Mouse (Mus musculus): ENCODE data around the gene Gm39566. TPM values are rescaled to one million over a fixed set of nuclear protein-coding genes. Genes with fewer than 3 reads are reported as not detected.

Gm39566 gene
- polyA plus RNA-seq, 1 experiment from 2014 or later = not detected

DNA sequence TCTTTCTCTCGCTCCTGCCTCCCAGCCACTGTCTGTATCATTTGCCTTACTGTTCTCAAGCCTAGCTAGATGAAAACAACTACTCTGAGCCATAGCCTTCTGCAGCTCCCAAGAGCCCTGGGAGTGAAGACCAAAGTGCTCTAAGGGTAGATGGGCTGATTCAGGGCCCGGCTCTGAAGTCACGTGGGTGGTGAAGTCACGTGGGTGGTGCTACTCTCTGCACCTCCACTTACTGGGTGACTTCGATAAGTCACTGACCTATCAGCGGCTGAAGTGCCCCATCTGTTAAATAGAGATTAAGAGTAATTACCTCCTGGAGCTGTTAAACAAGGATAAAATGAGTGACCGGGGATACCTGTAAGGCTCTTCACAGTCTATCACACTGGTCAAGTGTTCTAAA is 38.9 kb upstream of the Gm39566 start:
- peak overlapping the region; percentile 1 for H3K4me3 ChIP-seq (ENCODE audit: low read depth, low read length)
- H3K36me3 ChIP-seq (replicated peaks; ENCODE audit: insufficient read depth, low read length) = peaks cover 32% of the 10 kb centered on the region
- H3K27ac ChIP-seq (ENCODE audit: low read depth) = peak overlapping the region; percentile 84
- no peaks in the 10 kb centered on the region for H3K9me3 ChIP-seq (ENCODE audit: low read length)
- peaks cover 5% of the 10 kb centered on the region; the same call in 1 of the 2 replicates for H3K27me3 ChIP-seq (ENCODE audit: insufficient read depth, low read length)
- H3K4me2 ChIP-seq (ENCODE audit: low read depth, low read length) = peak overlapping the region; percentile 53
- WGBS (ENCODE audit: insufficient replicate concordance) = 28% methylated on average over 7 of the region's 7 CpGs
- peaks cover 59% of the 10 kb centered on the region for H3K4me1 ChIP-seq (ENCODE audit: insufficient read depth)
- DNase-seq = peak; percentile 86
- ATAC-seq = peak; percentile 92
- peak; percentile 98 for TF ChIP-seq EP300 (IDR thresholded peaks at IDR 0.05; ENCODE audit: low read depth)
- TF ChIP-seq CTCF (IDR thresholded peaks at IDR 0.05; ENCODE audit: low read depth) = no peak
- peak overlapping the region; percentile 54 for H3K9ac ChIP-seq (replicated peaks)

DNA sequence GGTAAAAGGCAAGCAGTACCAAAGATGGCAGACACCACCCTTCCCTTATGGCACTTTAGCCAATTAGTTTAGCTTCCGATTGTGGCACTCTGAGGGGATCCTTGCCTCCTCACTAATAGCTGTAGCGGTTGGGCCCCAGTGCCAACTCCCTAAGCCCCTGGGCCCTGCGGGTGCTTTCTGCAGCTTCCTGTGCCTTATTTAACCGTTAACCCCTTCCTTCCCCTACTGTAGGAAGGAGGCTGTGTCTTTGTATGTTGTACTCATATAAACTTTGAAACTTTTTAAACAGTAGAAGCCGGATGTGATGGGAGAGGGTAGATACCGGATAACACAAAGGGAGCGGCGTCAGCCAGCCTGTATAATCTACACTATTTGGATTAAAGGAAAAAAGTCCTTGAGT is 35.7 kb upstream of the Gm39566 start:
- WGBS (ENCODE audit: insufficient replicate concordance) = 40% methylated on average over 8 of the region's 8 CpGs
- Histone ChIP-seq H3K27ac (ENCODE audit: low read depth) (peak overlapping the region; percentile 76), H3K9ac (replicated peaks) (no peak overlapping the region), H3K4me3 (ENCODE audit: low read depth, low read length) (no peak overlapping the region), H3K9me3 (ENCODE audit: low read length) (no peaks in the 10 kb centered on the region), H3K4me1 (ENCODE audit: insufficient read depth) (peaks cover 76% of the 10 kb centered on the region), H3K36me3 (replicated peaks; ENCODE audit: insufficient read depth, low read length) (peaks cover 37% of the 10 kb centered on the region), H3K27me3 (ENCODE audit: insufficient read depth, low read length) (no peaks in the 10 kb centered on the region), H3K4me2 (ENCODE audit: low read depth, low read length) (peak overlapping the region; percentile 29; the same call in 1 of the 2 replicates)
- DNase-seq (peak; percentile 25), ATAC-seq (no peak)
- no peak for TF ChIP-seq CTCF (IDR thresholded peaks at IDR 0.05; ENCODE audit: low read depth)
- no peak for TF ChIP-seq EP300 (IDR thresholded peaks at IDR 0.05; ENCODE audit: low read depth)

DNA sequence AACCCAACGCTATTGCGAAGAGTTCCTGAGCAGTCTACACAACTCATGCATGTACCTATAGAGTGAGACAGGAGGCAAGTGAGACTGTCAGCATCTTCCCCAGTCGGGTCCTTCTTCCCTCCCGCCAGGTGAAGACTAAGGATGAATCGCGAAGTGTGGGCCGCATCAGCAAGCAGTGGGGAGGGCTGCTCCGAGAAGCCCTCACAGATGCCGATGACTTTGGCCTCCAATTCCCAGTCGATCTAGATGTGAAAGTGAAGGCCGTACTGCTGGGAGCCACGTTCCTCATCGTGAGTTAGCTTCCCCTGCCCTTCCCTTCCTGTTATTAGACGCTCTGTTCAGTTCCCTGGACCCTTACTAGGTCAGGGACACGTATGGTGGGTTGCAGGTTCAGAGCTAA is 34.8 kb upstream of the Gm39566 start:
- no peaks in the 10 kb centered on the region for H3K27me3 ChIP-seq (ENCODE audit: insufficient read depth, low read length)
- H3K4me2 ChIP-seq (ENCODE audit: low read depth, low read length) = 0 out of 2 replicates have a peak overlapping the region, but pooled peaks have one; percentile 7
- ATAC-seq = no peak
- no peak overlapping the region for H3K9ac ChIP-seq (replicated peaks)
- H3K36me3 ChIP-seq (replicated peaks; ENCODE audit: insufficient read depth, low read length) = peaks cover 37% of the 10 kb centered on the region
- TF ChIP-seq CTCF (IDR thresholded peaks at IDR 0.05; ENCODE audit: low read depth) (no peak), EP300 (IDR thresholded peaks at IDR 0.05; ENCODE audit: low read depth) (no peak)
- H3K27ac ChIP-seq (ENCODE audit: low read depth) = peak overlapping the region; percentile 76
- peaks cover 75% of the 10 kb centered on the region for H3K4me1 ChIP-seq (ENCODE audit: insufficient read depth)
- H3K4me3 ChIP-seq (ENCODE audit: low read depth, low read length) = no peak overlapping the region
- DNase-seq = no peak
- 79% methylated on average over 15 of the region's 15 CpGs for WGBS (ENCODE audit: insufficient replicate concordance)
- H3K9me3 ChIP-seq (ENCODE audit: low read length) = no peaks in the 10 kb centered on the region

DNA sequence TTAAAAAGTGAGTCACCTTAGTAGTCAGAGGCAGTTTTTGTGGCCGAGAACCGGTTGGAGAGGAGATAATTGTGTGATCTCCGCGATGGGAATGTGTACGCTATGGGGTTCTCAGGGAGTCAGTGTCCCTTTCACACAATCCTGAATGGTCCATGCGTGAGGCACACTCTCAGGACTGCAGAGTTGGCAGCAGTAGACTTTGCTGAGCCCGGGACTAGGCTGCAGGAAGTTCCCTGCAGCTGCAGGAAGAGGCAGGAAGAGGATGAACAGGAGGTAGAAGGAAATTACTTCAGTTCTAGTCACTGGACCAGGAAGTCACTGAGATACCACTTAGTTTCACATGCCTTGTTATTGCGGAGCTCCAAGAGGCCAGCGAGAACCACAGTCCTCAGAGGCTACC is 34.0 kb upstream of the Gm39566 start:
- WGBS (ENCODE audit: insufficient replicate concordance) = 60% methylated on average over 9 of the region's 9 CpGs
- Histone ChIP-seq H3K4me2 (ENCODE audit: low read depth, low read length) (peak overlapping the region; percentile 19; the same call in 1 of the 2 replicates), H3K9ac (replicated peaks) (no peak overlapping the region), H3K27ac (ENCODE audit: low read depth) (peak overlapping the region; percentile 76), H3K27me3 (ENCODE audit: insufficient read depth, low read length) (no peaks in the 10 kb centered on the region), H3K4me1 (ENCODE audit: insufficient read depth) (peaks cover 69% of the 10 kb centered on the region), H3K4me3 (ENCODE audit: low read depth, low read length) (no peak overlapping the region), H3K9me3 (ENCODE audit: low read length) (no peaks in the 10 kb centered on the region), H3K36me3 (replicated peaks; ENCODE audit: insufficient read depth, low read length) (peaks cover 37% of the 10 kb centered on the region)
- TF ChIP-seq EP300 (IDR thresholded peaks at IDR 0.05; ENCODE audit: low read depth) (no peak), CTCF (IDR thresholded peaks at IDR 0.05; ENCODE audit: low read depth) (no peak)
- no peak for DNase-seq
- no peak for ATAC-seq

DNA sequence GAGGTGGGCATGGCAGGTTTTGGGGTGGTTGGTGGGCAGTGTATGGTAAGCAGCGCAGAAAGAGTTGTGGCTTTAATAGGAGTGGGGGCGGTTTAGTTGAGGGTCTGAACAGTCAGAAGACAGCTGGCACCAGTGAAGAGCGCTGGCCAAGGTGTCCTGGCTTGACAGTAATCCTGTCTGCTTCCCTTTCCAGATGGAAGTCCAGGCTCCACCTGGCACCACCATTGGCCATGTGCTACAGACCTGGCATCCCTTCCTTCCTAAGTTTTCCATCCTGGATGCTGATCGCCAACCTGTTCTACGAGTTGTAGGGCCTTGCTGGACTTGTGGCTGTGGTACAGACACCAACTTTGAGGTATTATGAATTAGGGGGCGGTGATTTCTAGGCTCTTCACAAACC is 32.9 kb upstream of the Gm39566 start:
- no peak for DNase-seq
- peaks cover 61% of the 10 kb centered on the region for H3K4me1 ChIP-seq (ENCODE audit: insufficient read depth)
- H3K27me3 ChIP-seq (ENCODE audit: insufficient read depth, low read length) = no peaks in the 10 kb centered on the region
- TF ChIP-seq CTCF (IDR thresholded peaks at IDR 0.05; ENCODE audit: low read depth) = no peak
- no peak for TF ChIP-seq EP300 (IDR thresholded peaks at IDR 0.05; ENCODE audit: low read depth)
- 95% methylated on average over 6 of the region's 6 CpGs for WGBS (ENCODE audit: insufficient replicate concordance)
- no peak overlapping the region for H3K4me3 ChIP-seq (ENCODE audit: low read depth, low read length)
- H3K9me3 ChIP-seq (ENCODE audit: low read length) = no peaks in the 10 kb centered on the region
- ATAC-seq = no peak
- H3K4me2 ChIP-seq (ENCODE audit: low read depth, low read length) = peak overlapping the region; percentile 92
- H3K36me3 ChIP-seq (replicated peaks; ENCODE audit: insufficient read depth, low read length) = peaks cover 37% of the 10 kb centered on the region
- no peak overlapping the region for H3K9ac ChIP-seq (replicated peaks)
- H3K27ac ChIP-seq (ENCODE audit: low read depth) = no peak overlapping the region

DNA sequence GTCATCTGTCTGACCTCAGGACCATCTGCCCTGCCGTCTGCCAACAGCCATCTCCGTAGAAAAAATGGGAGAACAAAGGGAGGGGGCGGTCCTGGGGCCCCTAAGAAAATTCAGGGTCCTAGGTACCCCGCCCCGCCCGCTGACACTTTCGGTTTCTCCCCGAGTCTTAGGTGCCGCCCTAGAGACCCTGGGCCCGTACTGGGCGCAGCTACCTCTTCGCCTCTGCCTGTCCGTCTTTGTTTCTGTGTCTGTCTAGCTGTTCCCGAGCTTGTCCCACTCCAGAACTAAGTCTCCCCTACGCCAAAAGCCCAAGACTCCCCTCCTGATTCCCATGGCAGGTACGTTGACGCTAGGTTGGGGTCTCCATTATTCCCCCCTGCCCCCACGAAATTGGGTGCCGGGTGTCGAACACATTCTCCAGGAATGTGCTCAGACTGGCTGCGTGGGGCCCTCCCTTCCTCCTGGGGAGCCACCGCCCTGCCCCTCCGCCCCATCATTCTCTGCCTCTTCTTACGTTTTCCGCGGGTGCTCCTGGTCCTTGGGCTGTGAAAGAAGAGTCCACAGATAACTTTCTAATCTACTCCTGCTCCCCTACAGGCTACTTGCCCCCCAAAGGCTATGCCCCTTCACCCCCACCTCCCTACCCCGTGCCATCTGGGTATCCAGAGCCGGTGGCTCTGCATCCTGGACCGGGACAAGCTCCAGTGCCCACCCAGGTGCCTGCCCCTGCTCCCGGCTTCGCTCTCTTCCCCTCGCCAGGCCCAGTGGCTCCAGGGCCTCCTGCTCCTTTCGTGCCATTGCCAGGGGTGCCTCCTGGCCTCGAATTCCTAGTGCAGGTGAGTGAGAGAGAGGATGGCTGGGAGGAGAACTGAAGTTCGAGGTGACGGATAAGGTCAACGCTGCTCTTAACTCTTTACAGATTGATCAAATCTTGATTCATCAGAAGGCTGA is 31.9 kb upstream of the Gm39566 start:
- 8% methylated on average over 37 of the region's 37 CpGs for WGBS (ENCODE audit: insufficient replicate concordance)
- H3K4me2 ChIP-seq (ENCODE audit: low read depth, low read length) = peak overlapping the region; percentile 92
- ATAC-seq = peak; percentile 32
- peak; percentile 66 for DNase-seq
- H3K4me1 ChIP-seq (ENCODE audit: insufficient read depth) = peaks cover 56% of the 10 kb centered on the region
- H3K27ac ChIP-seq (ENCODE audit: low read depth) = peak overlapping the region; percentile 97
- no peaks in the 10 kb centered on the region for H3K9me3 ChIP-seq (ENCODE audit: low read length)
- H3K4me3 ChIP-seq (ENCODE audit: low read depth, low read length) = peak overlapping the region; percentile 89
- peaks cover 33% of the 10 kb centered on the region for H3K36me3 ChIP-seq (replicated peaks; ENCODE audit: insufficient read depth, low read length)
- TF ChIP-seq CTCF (IDR thresholded peaks at IDR 0.05; ENCODE audit: low read depth) (no peak), EP300 (IDR thresholded peaks at IDR 0.05; ENCODE audit: low read depth) (no peak)
- H3K9ac ChIP-seq (replicated peaks) = peak overlapping the region; percentile 92
- no peaks in the 10 kb centered on the region for H3K27me3 ChIP-seq (ENCODE audit: insufficient read depth, low read length)
